Mouse (Mus musculus): Measurements from ENCODE around the gene Cuzd1. TPM values are rescaled to one million over a fixed set of nuclear protein-coding genes. Genes with fewer than 3 reads are reported as not detected.

The Cuzd1 gene
- total and polyA plus RNA-seq, 3 experiments = 0.10 TPM; not detected in 2

- no peaks in the 10 kb centered on the region for H3K9me3 ChIP-seq (replicated peaks; ENCODE audit: low read length)
- dilution Hi-C loops (cut with MboI; ENCODE audit: extremely low pct_ligation_motif_present, extremely low pct_unique_long_range_greater_than_20kb, low sequenced_read_pairs) = no loop called here
- in situ Hi-C loops (cut with MboI; ENCODE audit: low pct_ligation_motif_present, low pct_unique_long_range_greater_than_20kb, low sequenced_read_pairs) = no loop called here
- H3K4me1 ChIP-seq (ENCODE audit: control insufficient read depth in 1 of 2, insufficient read depth in 2 of 2) = peaks cover 3 to 12% of the 10 kb centered on the region in 2 experiments
- H3K27ac ChIP-seq (ENCODE audit: insufficient read depth, low read depth) = peak overlapping the region; percentile 21
- H3K36me3 ChIP-seq (replicated peaks in 1 of 2; ENCODE audit: control insufficient read depth in 1 of 2, insufficient read depth in 1 of 2, low read length in 1 of 2) = peaks cover 9 to 24% of the 10 kb centered on the region in 2 experiments
- peak overlapping the region; percentile 52 for H3K9ac ChIP-seq (ENCODE audit: insufficient read depth, low read depth)
- DNase-seq (ENCODE audit: extremely low read depth) = no peak
- no peak overlapping the region for H3K4me2 ChIP-seq (ENCODE audit: insufficient read depth, low read depth, poor library complexity, severe bottlenecking)
- TF ChIP-seq E2F4 (IDR thresholded peaks at IDR 0.05; ENCODE audit: insufficient replicate concordance, low read depth, low read length) (no peak), SIN3A (IDR thresholded peaks at IDR 0.05; ENCODE audit: low read length) (0 out of 2 replicates have a peak, but pooled peaks have one; percentile 7)
- peak overlapping the region; percentile 85 to 97 (median 85) for H3K4me3 ChIP-seq (replicated peaks in 1 of 3; ENCODE audit: low read depth in 2 of 3, low read length in 2 of 3, poor library complexity in 1 of 3)
- peaks cover 10% of the 10 kb centered on the region for H3K79me2 ChIP-seq (replicated peaks; ENCODE audit: control insufficient read depth, extremely low read depth, insufficient read depth, poor library complexity, severe bottlenecking)
- H3K27me3 ChIP-seq (replicated peaks) = peaks cover 7% of the 10 kb centered on the region
Measured at GRCm38 (mm10) chr7:131362269-131362614, 40.1 kb upstream of the Cuzd1 start.

GRCm38 (mm10) chr7:131356105-131356504 is 34.0 kb upstream of the Cuzd1 start:
- no peak for DNase-seq (ENCODE audit: extremely low read depth)
- Histone ChIP-seq H3K36me3 (replicated peaks in 1 of 2; ENCODE audit: control insufficient read depth in 1 of 2, insufficient read depth in 1 of 2, low read length in 1 of 2) (peaks cover 35 to 73% of the 10 kb centered on the region in 2 experiments), H3K79me2 (replicated peaks; ENCODE audit: control insufficient read depth, extremely low read depth, insufficient read depth, poor library complexity, severe bottlenecking) (peaks cover 3% of the 10 kb centered on the region; the same call in 1 of the 2 replicates), H3K27ac (ENCODE audit: insufficient read depth, low read depth) (no peak overlapping the region), H3K9me3 (replicated peaks; ENCODE audit: low read length) (no peaks in the 10 kb centered on the region), H3K4me3 (replicated peaks in 1 of 3; ENCODE audit: low read depth in 2 of 3, low read length in 2 of 3, poor library complexity in 1 of 3) (no peak overlapping the region), H3K4me2 (ENCODE audit: insufficient read depth, low read depth, poor library complexity, severe bottlenecking) (no peak overlapping the region), H3K27me3 (replicated peaks) (no peaks in the 10 kb centered on the region), H3K4me1 (ENCODE audit: control insufficient read depth in 1 of 2, insufficient read depth in 2 of 2) (peaks cover 3 to 7% of the 10 kb centered on the region in 2 experiments), H3K9ac (ENCODE audit: insufficient read depth, low read depth) (no peak overlapping the region)
- in situ Hi-C loops (cut with MboI; ENCODE audit: low pct_ligation_motif_present, low pct_unique_long_range_greater_than_20kb, low sequenced_read_pairs) (no loop called here), dilution Hi-C loops (cut with MboI; ENCODE audit: extremely low pct_ligation_motif_present, extremely low pct_unique_long_range_greater_than_20kb, low sequenced_read_pairs) (no loop called here)
- TF ChIP-seq CHD1 (IDR thresholded peaks at IDR 0.05; ENCODE audit: low read depth, low read length) = no peak
- no peak for TF ChIP-seq USF2 (conservative IDR thresholded peaks at IDR 0.05; ENCODE audit: low read depth, low read length)
- TF ChIP-seq SIN3A (IDR thresholded peaks at IDR 0.05; ENCODE audit: low read length) = no peak
- TF ChIP-seq HCFC1 (IDR thresholded peaks at IDR 0.05; ENCODE audit: low read depth, low read length) = no peak
- no peak for TF ChIP-seq MYC (IDR thresholded peaks at IDR 0.05; ENCODE audit: low read depth, low read length)
- no peak for TF ChIP-seq ELF1 (IDR thresholded peaks at IDR 0.05; ENCODE audit: low read depth, low read length)
- TF ChIP-seq ZKSCAN1 (IDR thresholded peaks at IDR 0.05; ENCODE audit: borderline replicate concordance, low read depth, low read length) = no peak
- no peak for TF ChIP-seq NELFE (IDR thresholded peaks at IDR 0.05; ENCODE audit: low read depth, low read length)
- TF ChIP-seq ZNF384 (IDR thresholded peaks at IDR 0.05; ENCODE audit: low read depth, low read length) = no peak
- TF ChIP-seq RCOR1 (conservative IDR thresholded peaks at IDR 0.05; ENCODE audit: low read depth, low read length) = no peak
- no peak for TF ChIP-seq GABPA (IDR thresholded peaks at IDR 0.05; ENCODE audit: insufficient replicate concordance, low read depth, low read length)
- TF ChIP-seq CTCF (conservative IDR thresholded peaks at IDR 0.05 in 1 of 2, IDR thresholded peaks at IDR 0.05 in 1 of 2; ENCODE audit: low read depth in 2 of 2, low read length in 2 of 2) = no peak
- TF ChIP-seq MXI1 (IDR thresholded peaks at IDR 0.05; ENCODE audit: low read depth, low read length) = no peak
- no peak for TF ChIP-seq CHD2 (IDR thresholded peaks at IDR 0.05; ENCODE audit: low read length)
- no peak for TF ChIP-seq POLR2A (IDR thresholded peaks at IDR 0.05; ENCODE audit: low read depth, low read length)
- TF ChIP-seq MEF2A (IDR thresholded peaks at IDR 0.05; ENCODE audit: borderline replicate concordance, low read depth, low read length) = no peak
- no peak for TF ChIP-seq MAX (IDR thresholded peaks at IDR 0.05; ENCODE audit: low read length)
- no peak for TF ChIP-seq UBTF (IDR thresholded peaks at IDR 0.05; ENCODE audit: low read depth, low read length)
- no peak for TF ChIP-seq EP300 (IDR thresholded peaks at IDR 0.05; ENCODE audit: low read length)
- no peak for TF ChIP-seq USF1 (IDR thresholded peaks at IDR 0.05; ENCODE audit: low read depth, low read length)

All from CH12.LX (cell line).